Mouse (Mus musculus) cerebellum, postnatal 14 days (tissue): ENCODE measurements at regions not wholly inside any gene's neighbourhood (a gene's known extent, or its start where the extent isn't known, plus 50 kb on each side); places are given as distances from the start of the nearest gene placed in this dataset.
A peak's percentile ranks its signal among the peaks of the same experiment; 100 is the strongest.

Source experiments
- DNase-seq, 2 experiments: peaks; one replicate each; pipeline ENCODE4 v3.0.0; 2021; ENCODE audit warnings: mixed read lengths in 2 of 2

DNA sequence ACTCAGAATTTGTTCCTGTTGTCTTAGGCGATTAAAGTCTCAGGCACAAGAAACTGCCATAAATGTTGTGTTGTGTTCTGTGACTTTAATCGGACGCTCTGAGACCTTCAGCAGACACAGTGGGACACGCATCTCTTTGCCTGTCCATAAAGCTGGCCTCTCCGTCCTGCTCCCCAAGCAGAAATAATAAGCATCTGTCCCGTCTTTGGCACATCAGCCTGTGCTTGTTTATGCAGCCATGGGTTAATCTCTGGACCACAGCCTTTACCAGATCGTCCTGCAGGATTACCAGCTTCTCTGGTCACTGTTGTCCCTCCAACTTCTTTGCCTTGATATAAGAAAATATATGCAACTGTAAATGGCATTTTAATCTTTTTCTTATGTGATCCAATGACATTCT is 87.7 kb upstream of the Ret start:
- peak; percentile 41 to 47 for DNase-seq

DNA sequence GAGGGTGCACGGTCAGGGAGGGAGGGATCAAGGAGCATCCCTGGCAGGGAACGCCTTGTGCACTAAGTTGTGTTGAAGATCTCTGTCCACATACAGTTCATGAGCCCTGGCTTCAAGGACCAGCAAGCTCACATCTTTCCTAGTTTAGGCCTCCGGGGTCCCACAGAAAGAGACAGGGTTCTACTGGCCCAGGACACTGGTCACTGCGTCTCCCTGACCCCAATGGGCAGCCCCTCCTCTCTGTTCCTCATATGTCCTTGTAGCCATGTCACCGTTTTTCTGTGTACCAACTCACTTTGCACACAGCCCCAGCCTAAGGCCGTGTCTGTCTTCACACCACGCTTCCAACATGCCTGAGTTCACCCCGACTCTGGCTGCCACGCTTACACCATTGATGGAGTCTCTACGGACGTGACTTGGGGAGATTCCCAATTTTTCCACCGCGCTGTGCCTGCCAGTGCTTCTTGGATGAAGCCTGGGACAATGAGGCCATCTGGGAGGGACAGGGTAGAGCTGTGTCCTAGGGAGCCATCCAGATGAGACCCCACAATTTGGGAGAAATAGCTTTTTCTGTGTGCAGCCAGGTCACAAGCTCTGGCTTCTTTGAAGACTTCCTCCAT is 86.5 kb upstream of the Ret start:
- DNase-seq: peak; percentile 51 to 70

DNA sequence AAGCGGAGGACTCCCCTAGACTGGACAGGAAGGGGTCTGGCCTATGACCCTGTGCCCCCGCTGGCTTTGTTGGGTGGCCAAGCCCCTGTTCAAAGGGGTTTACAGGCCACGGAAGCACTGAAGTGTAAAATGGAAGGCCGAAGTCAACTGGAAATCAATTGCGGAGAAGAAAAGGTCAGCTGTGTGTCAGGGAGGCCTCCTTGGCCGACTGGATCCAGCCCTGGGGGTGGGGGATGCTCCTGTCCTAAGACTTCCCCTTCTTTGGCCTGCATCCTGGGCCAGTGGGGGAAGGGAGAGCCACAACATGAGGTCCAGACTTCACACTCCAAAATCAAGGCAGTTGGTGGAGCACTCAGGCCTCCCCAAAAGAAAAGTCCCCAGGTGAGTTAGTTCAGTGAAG is 66.4 kb upstream of the Ret start:
- no peak for DNase-seq

DNA sequence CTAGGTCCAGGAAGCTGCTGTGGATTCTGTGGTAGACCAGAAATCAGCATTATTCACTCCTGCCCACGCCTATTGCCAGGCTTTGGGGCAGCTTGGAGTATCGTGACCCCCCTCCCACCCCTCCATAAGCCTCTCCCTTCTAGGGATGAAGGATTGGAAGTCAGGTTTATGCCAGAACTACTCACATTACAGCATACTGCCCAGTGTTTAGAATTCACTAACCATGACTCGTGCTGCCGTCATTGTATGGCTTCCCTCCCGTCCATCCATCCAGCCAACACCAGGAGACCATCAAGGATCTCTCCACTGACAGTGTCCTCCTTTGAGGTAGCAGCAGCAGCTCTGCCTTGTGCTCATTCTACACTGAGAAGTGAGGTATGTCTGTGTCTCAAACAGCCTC is 62.4 kb upstream of the Ret start:
- DNase-seq: no peak

DNA sequence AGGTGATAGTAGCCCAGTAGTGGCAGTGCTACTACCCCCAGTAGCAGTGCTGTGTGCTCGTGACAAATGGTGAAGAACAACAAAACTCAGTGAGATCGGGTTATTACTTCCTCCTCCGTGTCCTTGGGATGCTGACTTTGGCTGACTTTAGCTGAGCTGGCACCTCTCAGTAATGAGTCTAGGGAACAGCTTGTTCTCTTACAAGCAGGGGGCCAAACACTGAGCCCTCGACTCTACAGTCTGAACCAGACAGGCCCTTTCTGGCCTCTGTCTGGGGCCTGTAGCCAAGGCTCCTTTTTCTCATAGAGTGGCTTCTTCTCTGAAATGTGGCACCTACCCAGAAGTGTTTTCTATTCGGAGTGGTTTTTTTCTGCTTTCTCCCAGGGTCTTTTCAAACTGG is 57.4 kb upstream of the Ret start:
- no peak for DNase-seq

DNA sequence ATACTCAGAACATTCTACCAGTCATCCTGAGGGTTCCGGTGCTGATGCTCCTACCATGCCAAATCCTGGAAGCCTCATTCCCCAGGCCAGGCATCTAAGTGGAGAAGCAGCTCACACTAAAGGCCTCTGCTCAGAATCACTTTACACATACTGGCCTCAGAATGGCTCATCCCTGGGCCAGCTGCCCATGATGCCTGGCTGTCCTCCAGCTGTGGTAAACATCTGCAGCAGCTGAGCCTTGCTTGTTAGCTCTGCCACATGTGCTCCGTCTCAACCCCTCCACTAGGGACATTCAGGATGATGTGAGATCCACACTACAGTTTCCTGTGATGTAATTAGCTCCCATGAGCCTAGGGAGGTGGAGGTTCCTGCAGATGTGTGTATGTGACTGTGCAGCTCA is 55.2 kb upstream of the Ret start:
- DNase-seq: no peak

DNA sequence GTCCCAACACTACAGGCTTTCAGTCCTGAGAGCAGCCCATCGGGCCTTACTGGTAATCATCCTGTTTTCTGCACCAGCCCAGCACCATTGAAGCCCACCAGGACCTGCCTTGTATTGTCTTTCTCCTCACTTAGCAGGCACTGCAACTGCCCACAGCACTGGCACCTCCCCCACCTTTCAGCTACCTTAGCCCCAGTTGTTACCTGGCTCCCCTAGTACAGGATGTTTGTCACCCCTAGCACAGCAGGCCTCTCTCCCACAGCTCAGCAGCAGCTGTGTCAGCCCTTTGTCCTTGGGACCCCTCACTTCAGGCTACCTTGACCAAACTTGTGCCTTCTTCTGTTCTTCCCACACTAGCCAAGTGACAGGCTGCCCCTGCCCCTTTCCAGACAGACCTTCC is 53.6 kb upstream of the Ret start:
- no peak for DNase-seq

DNA sequence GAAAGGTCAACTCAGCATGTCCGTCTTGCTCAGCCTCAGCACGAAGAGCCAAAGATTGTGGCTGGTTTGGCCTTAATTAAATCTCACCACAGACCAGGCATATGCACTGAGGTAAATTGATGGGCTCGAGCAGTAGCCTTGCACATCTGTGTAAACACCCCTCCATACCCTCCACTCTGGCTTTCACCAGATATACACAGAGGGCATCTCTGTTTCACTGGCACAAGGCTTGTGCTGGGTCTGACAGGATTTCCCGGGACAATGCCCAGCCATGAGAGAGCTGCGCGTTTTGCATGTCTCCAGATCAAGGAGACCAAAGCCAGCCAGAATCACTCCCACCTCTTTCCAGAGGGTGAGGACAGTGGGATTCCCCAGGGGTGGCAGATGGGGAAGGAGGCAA is 52.5 kb upstream of the Ret start:
- peak in 1 of 2 experiments; percentile 10 for DNase-seq
